Mouse (Mus musculus) midbrain, embryonic 15.5 days (tissue): ENCODE data around the gene Slco1a6. TPM values are rescaled to one million over a fixed set of nuclear protein-coding genes. Genes with fewer than 3 reads are reported as not detected.
"Not testable (repeated sequence)": the region's sequence is repeated elsewhere in the genome, so short reads cannot be mapped to it uniquely, and the experiment has no call there.

ENCODE experiments used
- ATAC-seq: fragments of 200-750 bp; cut with Nextera tagmentation; replicated peaks from 2 replicates; pipeline ENCODE4 v1.8.0; 2017; ENCODE audit warnings: moderate TSS enrichment
- H3K27ac ChIP-seq: fragments of 300-500 bp; sonication (generic); 2 replicates; pipeline ENCODE4 v1.5.1; 2015; ENCODE audit warnings: mild to moderate bottlenecking, inconsistent platforms
- H3K27me3 ChIP-seq: fragments of 300-500 bp; sonication (generic); replicated peaks from 2 replicates; pipeline ENCODE4 v1.6.1; 2015; ENCODE audit warnings: inconsistent platforms
- H3K36me3 ChIP-seq: fragments of 300-500 bp; sonication (generic); replicated peaks from 2 replicates; pipeline ENCODE4 v1.6.1; 2015; ENCODE audit warnings: inconsistent platforms
- H3K4me1 ChIP-seq: fragments of 300-500 bp; sonication (generic); 2 replicates; pipeline ENCODE4 v1.6.1; 2015; ENCODE audit warnings: inconsistent platforms
- H3K4me2 ChIP-seq: fragments of 300-500 bp; sonication (generic); 2 replicates; pipeline ENCODE4 v1.6.1; 2015; ENCODE audit warnings: inconsistent platforms, mild to moderate bottlenecking, moderate library complexity
- H3K4me3 ChIP-seq: fragments of 300-500 bp; sonication (generic); 2 replicates; pipeline ENCODE4 v1.5.1; 2015; ENCODE audit warnings: mild to moderate bottlenecking, inconsistent platforms
- H3K9ac ChIP-seq: fragments of 300-500 bp; sonication (generic); 2 replicates; pipeline ENCODE4 v1.6.1; 2015; ENCODE audit warnings: mild to moderate bottlenecking, inconsistent platforms
- H3K9me3 ChIP-seq: fragments of 300-500 bp; sonication (generic); 2 replicates; pipeline ENCODE4 v1.6.1; 2016; ENCODE audit warnings: inconsistent platforms
- WGBS: fragments of 180-500 bp; shearing (Covaris S2); methylation state at CpG from one replicate; pipeline ENCODE4 v1.1.7; 2015; ENCODE audit warnings: mixed read lengths; 5-methylcytosine and 5-hydroxymethylcytosine counted together
- polyA plus RNA-seq: library from polyadenylated mRNA; unstranded; fragments of >200 nt; fragmentation: Nextera tagmentation; extraction: Ambion mirVana; gene quantifications from 2 replicates; pipeline ENCODE4 v1.2.1, GENCODE M21; 2015

The Slco1a6 gene
- polyA plus RNA-seq = 0.46 and 0.48 TPM in 2 replicates

- WGBS = 93% methylated on average over 4 of the region's 4 CpGs
Measured at GRCm38 (mm10) chr6:142208421-142208820, at the start of gene Slco1a6. Gene Slco1a6 (minus strand): TSS chr6:142208521.

GRCm38 (mm10) chr6:142250738-142251307 is 42.5 kb upstream of the Slco1a6 start:
- H3K4me1 ChIP-seq, H3K4me3 ChIP-seq, H3K4me2 ChIP-seq, H3K9ac ChIP-seq, H3K27ac ChIP-seq, H3K9me3 ChIP-seq, ATAC-seq, H3K36me3 ChIP-seq, H3K27me3 ChIP-seq: not testable (repeated sequence)
- WGBS = 90% methylated on average over 1 of the region's 1 CpGs

More at GRCm38 (mm10) chr6:142208421-142208820, at the start of gene Slco1a6:
- H3K36me3 ChIP-seq = no peaks in the 10 kb centered on the region
- H3K9ac ChIP-seq = no peak within 1 kb of the TSS
- no peak for ATAC-seq
- H3K4me1 ChIP-seq = no peaks in the 10 kb centered on the region
- H3K27me3 ChIP-seq = no peaks in the 10 kb centered on the region
- no peak within 1 kb of the TSS for H3K4me2 ChIP-seq
- no peaks in the 10 kb centered on the region for H3K9me3 ChIP-seq
- no peak within 1 kb of the TSS for H3K27ac ChIP-seq
- no peak within 1 kb of the TSS for H3K4me3 ChIP-seq

- H3K9me3 ChIP-seq = no peaks in the 10 kb centered on the region
- H3K27ac ChIP-seq = no peak overlapping the region
- no peak overlapping the region for H3K9ac ChIP-seq
- no peaks in the 10 kb centered on the region for H3K36me3 ChIP-seq
- H3K4me3 ChIP-seq = no peak overlapping the region
- H3K4me1 ChIP-seq = no peaks in the 10 kb centered on the region
- no peak for ATAC-seq
- 83% methylated on average over 5 of the region's 5 CpGs for WGBS
- no peak overlapping the region for H3K4me2 ChIP-seq
- H3K27me3 ChIP-seq = no peaks in the 10 kb centered on the region
Measured at GRCm38 (mm10) chr6:142245065-142245464, 36.7 kb upstream of the Slco1a6 start.

GRCm38 (mm10) chr6:142239468-142239867 is 31.1 kb upstream of the Slco1a6 start:
- no peak overlapping the region for H3K27ac ChIP-seq
- H3K9ac ChIP-seq = no peak overlapping the region
- no peaks in the 10 kb centered on the region for H3K9me3 ChIP-seq
- no peaks in the 10 kb centered on the region for H3K36me3 ChIP-seq
- H3K4me1 ChIP-seq = no peaks in the 10 kb centered on the region
- WGBS = 81% methylated on average over 1 of the region's 1 CpGs
- no peak overlapping the region for H3K4me3 ChIP-seq
- no peak for ATAC-seq
- H3K4me2 ChIP-seq = no peak overlapping the region
- no peaks in the 10 kb centered on the region for H3K27me3 ChIP-seq

- no peaks in the 10 kb centered on the region for H3K27me3 ChIP-seq
- no peak overlapping the region for H3K9ac ChIP-seq
- H3K4me2 ChIP-seq = no peak overlapping the region
- no peak for ATAC-seq
- H3K4me1 ChIP-seq = no peaks in the 10 kb centered on the region
- no peak overlapping the region for H3K27ac ChIP-seq
- H3K4me3 ChIP-seq = no peak overlapping the region
- H3K9me3 ChIP-seq = no peaks in the 10 kb centered on the region
- H3K36me3 ChIP-seq = no peaks in the 10 kb centered on the region
Measured at GRCm38 (mm10) chr6:142220138-142220537, 11.8 kb upstream of the Slco1a6 start.

- Histone ChIP-seq H3K4me3 (no peak overlapping the region), H3K36me3 (no peaks in the 10 kb centered on the region), H3K9ac (no peak overlapping the region), H3K27ac (no peak overlapping the region), H3K4me1 (no peaks in the 10 kb centered on the region), H3K9me3 (no peaks in the 10 kb centered on the region), H3K4me2 (no peak overlapping the region), H3K27me3 (no peaks in the 10 kb centered on the region)
- no peak for ATAC-seq
Measured at GRCm38 (mm10) chr6:142211821-142212220, 3.5 kb upstream of the Slco1a6 start.

- no peak for ATAC-seq
- no peaks in the 10 kb centered on the region for H3K27me3 ChIP-seq
Measured at GRCm38 (mm10) chr6:142209749-142210148, 1.4 kb upstream of the Slco1a6 start.

GRCm38 (mm10) chr6:142200524-142200923 is 7.8 kb downstream of the Slco1a6 start:
- Histone ChIP-seq H3K9me3 (no peaks in the 10 kb centered on the region), H3K27me3 (no peaks in the 10 kb centered on the region), H3K4me3 (no peak overlapping the region), H3K4me2 (no peak overlapping the region), H3K27ac (no peak overlapping the region), H3K36me3 (no peaks in the 10 kb centered on the region), H3K9ac (no peak overlapping the region), H3K4me1 (no peaks in the 10 kb centered on the region)
- no peak for ATAC-seq

More at GRCm38 (mm10) chr6:142209749-142210148, 1.4 kb upstream of the Slco1a6 start:
- Histone ChIP-seq H3K27ac (no peak overlapping the region), H3K9me3 (no peaks in the 10 kb centered on the region), H3K4me2 (no peak overlapping the region), H3K4me3 (no peak overlapping the region), H3K36me3 (no peaks in the 10 kb centered on the region), H3K4me1 (no peaks in the 10 kb centered on the region), H3K9ac (no peak overlapping the region)

- WGBS = 90% methylated on average over 8 of the region's 8 CpGs
- H3K4me2 ChIP-seq = no peak overlapping the region
- no peaks in the 10 kb centered on the region for H3K36me3 ChIP-seq
- no peaks in the 10 kb centered on the region for H3K9me3 ChIP-seq
- H3K4me1 ChIP-seq = no peaks in the 10 kb centered on the region
- H3K27me3 ChIP-seq = no peaks in the 10 kb centered on the region
- no peak for ATAC-seq
- H3K9ac ChIP-seq = no peak overlapping the region
- H3K4me3 ChIP-seq = no peak overlapping the region
- H3K27ac ChIP-seq = no peak overlapping the region
Measured at GRCm38 (mm10) chr6:142194245-142194644, 14.1 kb downstream of the Slco1a6 start.

GRCm38 (mm10) chr6:142191962-142192361 is 16.4 kb downstream of the Slco1a6 start:
- no peak for ATAC-seq
- H3K27me3 ChIP-seq = no peaks in the 10 kb centered on the region
- no peak overlapping the region for H3K27ac ChIP-seq
- no peak overlapping the region for H3K4me3 ChIP-seq
- H3K9ac ChIP-seq = no peak overlapping the region
- H3K4me2 ChIP-seq = no peak overlapping the region
- no peaks in the 10 kb centered on the region for H3K9me3 ChIP-seq
- no peaks in the 10 kb centered on the region for H3K36me3 ChIP-seq
- no peaks in the 10 kb centered on the region for H3K4me1 ChIP-seq
- 80% methylated on average over 1 of the region's 1 CpGs for WGBS

- Histone ChIP-seq H3K36me3 (no peaks in the 10 kb centered on the region), H3K9ac (no peak overlapping the region), H3K27ac (no peak overlapping the region), H3K4me2 (no peak overlapping the region), H3K27me3 (no peaks in the 10 kb centered on the region), H3K4me3 (no peak overlapping the region), H3K9me3 (no peaks in the 10 kb centered on the region), H3K4me1 (no peaks in the 10 kb centered on the region)
- 88% methylated on average over 3 of the region's 3 CpGs for WGBS
- no peak for ATAC-seq
Measured at GRCm38 (mm10) chr6:142187426-142187825, 20.9 kb downstream of the Slco1a6 start.

GRCm38 (mm10) chr6:142185868-142186415 is 22.4 kb downstream of the Slco1a6 start:
- Histone ChIP-seq H3K27me3 (no peaks in the 10 kb centered on the region), H3K36me3 (no peaks in the 10 kb centered on the region), H3K9ac (no peak overlapping the region), H3K9me3 (no peaks in the 10 kb centered on the region), H3K4me3 (no peak overlapping the region), H3K27ac (no peak overlapping the region), H3K4me1 (no peaks in the 10 kb centered on the region), H3K4me2 (no peak overlapping the region)
- ATAC-seq = no peak
- WGBS = 89% methylated on average over 2 of the region's 2 CpGs

GRCm38 (mm10) chr6:142163406-142163805 is 44.9 kb downstream of the Slco1a6 start:
- H3K36me3 ChIP-seq = no peaks in the 10 kb centered on the region
- H3K9ac ChIP-seq = no peak overlapping the region
- H3K9me3 ChIP-seq = no peaks in the 10 kb centered on the region
- H3K4me2 ChIP-seq = no peak overlapping the region
- H3K27ac ChIP-seq = no peak overlapping the region
- no peak for ATAC-seq
- no peaks in the 10 kb centered on the region for H3K27me3 ChIP-seq
- 86% methylated on average over 5 of the region's 5 CpGs for WGBS
- H3K4me1 ChIP-seq = no peaks in the 10 kb centered on the region
- no peak overlapping the region for H3K4me3 ChIP-seq
